Mouse (Mus musculus) frontal cortex, postnatal 25 days (tissue): Measurements from ENCODE around the gene Bcas1.

ENCODE experiments used
- DNase-seq, 2 experiments: peaks; one replicate each; pipeline ENCODE4 v3.0.0; 2022; ENCODE audit warnings: low spot score in 2 of 2

The Bcas1 gene

GRCm38 (mm10) chr2:170347131-170347765 is 80.4 kb downstream of the Bcas1 start:
- DNase-seq = peak; percentile 48 to 54

GRCm38 (mm10) chr2:170345410-170345793 is 82.2 kb downstream of the Bcas1 start:
- DNase-seq = no peak

DNA sequence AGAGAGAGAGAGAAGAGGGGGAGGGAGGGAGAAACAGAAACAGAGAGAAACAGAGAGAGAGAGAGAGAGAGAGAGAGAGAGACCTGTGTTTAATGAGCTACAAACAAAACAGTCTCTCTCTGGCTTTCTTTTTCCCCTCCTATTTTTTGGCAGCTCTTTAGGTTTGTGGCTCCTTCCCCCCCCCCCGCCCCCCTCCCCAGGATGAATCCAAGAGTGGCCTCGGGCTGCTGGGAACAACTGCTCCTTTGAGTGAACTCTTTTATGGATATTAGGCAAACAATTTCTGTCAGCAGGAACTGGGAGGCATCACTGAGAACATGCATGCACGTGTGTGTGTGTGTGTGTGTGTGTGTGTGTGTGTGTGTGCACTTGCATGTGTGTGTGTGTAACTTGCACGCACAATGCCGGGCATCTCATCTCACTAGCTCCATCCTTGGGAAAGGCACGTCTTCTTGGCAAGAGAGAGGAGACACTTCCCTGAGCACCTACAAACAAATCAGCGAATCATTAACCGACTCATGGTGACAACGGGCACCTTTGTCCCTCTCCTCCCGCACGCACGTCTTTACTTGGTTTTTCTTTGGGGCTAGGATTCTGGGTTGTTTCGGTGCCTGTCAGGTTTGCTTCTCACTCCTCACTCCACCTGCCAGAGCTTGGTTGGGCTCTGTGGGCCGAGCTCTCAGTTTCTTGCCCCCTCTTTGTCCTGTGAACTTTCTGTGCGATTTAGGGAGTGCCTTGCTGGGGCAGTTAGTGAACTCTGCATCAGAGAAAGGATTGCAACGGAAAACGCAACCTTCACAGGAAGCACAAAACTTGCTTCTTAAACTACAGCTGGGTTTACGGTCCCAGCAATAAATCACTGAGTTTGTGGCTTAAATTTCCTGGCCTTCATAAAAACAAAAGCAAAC is 82.9 kb downstream of the Bcas1 start:
- DNase-seq = no peak

GRCm38 (mm10) chr2:170343819-170344317 is 83.8 kb downstream of the Bcas1 start:
- DNase-seq = no peak

DNA sequence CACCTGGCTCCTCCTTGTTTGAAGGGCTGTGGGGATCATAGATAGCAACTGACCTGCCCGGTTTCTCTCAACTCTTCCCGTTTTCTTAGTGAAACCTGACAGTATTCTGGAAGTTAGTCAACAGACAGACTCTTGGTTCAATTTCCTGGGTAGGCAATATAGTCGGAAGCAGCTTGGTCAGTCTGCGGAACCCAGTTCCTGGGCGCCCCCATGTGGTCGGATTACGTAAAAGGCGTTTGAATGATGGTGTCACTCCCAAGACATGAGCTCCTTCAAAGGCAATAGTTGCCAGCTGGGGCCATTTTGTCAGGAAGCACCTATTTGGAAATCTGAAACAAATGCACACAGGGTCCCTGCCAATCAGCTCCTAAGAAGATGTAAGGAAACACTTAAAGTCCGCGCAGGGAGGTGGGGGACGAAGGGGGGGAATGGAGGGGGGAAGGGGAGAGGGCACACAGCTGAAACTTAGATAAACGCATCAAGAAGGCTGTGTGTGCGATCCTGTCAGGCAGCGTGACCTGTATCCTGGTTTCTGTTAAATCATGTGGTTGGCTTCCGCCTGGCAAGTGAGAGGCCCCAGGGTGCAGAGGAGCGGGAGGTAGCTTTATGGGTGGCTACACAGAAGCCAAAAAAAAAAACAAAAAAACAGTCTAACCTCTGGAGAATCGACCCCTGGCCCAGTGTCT is 84.4 kb downstream of the Bcas1 start:
- no peak for DNase-seq

- no peak for DNase-seq
Observed at GRCm38 (mm10) chr2:170342312-170342830, 85.3 kb downstream of the Bcas1 start.

DNA sequence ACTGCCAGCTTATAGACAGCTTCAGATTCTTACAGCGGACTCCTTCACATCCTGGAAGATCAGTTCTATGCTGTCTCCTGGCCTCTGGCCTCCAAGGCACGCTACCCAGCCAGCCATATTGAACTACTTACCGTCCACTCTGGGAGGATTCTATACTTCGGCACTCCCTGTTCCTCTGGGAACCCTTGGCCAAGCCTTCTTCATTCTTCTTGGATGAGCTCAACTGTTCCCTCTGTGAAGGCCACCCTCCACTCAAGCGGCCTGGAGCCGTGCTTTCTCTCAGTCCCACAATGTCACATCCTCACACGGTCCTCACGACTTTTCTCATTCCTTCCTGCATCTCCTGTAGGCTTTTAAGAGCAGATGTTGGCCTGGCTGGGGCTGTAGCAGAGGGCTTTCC is 86.5 kb downstream of the Bcas1 start:
- DNase-seq = no peak

- no peak for DNase-seq
Observed at GRCm38 (mm10) chr2:170336266-170336760, 91.3 kb downstream of the Bcas1 start.

- DNase-seq = no peak
Observed at GRCm38 (mm10) chr2:170335168-170335567, 92.5 kb downstream of the Bcas1 start.

GRCm38 (mm10) chr2:170331870-170332269 is 95.8 kb downstream of the Bcas1 start:
- no peak for DNase-seq

DNA sequence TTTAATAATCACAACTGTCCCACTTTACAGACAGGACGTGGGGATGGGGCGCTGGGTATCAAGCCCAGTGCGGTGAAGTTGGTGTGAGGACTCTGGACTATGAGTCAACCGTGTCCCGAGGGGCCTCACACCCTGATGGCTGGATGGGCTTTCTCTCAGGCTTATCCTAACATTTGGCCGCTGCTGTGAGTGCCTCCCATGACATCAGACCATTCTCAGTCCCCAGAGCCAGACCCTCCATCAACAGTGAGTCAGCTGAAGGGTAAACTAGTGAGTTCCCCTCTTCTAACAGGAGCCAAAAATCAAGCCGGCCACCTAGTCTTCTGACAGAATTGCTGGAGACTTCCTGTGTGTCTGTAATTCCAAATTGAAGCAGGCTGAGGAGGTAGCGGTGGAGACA is 97.2 kb downstream of the Bcas1 start:
- no peak for DNase-seq

GRCm38 (mm10) chr2:170329921-170330320 is 97.7 kb downstream of the Bcas1 start:
- DNase-seq = no peak

DNA sequence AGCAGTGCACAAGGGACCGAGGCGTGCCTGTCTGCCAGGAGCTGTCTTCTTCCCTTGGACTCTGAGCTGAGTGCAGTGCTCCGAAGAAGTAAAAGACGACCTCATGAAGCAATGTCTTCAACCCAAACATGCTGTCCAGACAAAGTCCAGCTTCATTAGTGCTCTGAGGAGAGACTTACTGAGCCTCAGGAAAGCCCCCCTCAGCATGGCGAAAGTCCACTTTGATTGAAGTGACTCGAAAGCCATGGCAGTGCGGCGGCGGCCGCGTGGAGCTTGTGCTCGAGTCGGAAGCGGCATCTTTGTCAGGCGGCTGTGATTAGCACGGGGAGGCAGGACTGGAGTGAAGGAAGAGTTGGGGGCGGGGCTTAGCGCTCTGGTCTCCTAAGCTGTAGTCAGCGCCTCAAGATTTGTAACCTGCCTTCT is 103.7 kb downstream of the Bcas1 start:
- no peak for DNase-seq

DNA sequence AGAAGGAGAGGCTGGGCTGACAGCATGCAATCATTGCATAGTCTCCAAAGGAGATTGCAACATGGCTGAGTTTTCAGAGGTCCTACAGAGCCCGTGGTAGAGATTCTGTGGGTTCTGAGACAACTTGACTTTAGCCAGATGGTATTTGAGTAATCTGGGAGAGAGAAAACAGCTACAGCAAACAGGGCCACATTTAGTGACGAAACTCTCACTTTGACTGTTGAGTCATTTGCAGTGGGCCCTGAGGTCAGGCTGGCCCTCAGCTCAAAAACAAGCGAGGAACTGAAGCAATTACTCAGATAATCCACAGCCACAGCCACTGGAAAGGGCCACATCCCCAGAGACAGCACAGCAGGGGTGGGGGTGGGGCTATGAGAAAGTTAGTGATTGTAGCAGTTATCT is 105.6 kb downstream of the Bcas1 start:
- no peak for DNase-seq

DNA sequence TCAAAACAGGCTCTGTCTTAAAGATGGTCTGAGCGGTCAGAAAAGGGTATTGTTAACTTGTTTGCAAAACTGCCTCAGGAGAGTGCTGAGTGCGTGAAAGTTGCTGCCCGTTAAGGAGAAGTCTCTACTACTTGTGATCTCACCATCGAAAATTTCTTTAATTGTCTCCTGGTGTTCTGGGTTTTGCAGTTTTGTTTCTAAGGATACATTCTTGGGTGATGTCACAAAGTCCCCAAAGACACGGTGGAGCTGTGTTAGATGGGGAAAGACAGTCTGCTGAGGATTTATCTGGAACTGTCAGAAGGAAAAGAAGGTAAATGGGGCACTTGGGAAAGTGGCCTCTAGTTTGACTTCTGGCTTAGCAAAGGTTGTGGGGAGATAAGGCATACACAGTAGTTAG is 106.1 kb downstream of the Bcas1 start:
- no peak for DNase-seq

DNA sequence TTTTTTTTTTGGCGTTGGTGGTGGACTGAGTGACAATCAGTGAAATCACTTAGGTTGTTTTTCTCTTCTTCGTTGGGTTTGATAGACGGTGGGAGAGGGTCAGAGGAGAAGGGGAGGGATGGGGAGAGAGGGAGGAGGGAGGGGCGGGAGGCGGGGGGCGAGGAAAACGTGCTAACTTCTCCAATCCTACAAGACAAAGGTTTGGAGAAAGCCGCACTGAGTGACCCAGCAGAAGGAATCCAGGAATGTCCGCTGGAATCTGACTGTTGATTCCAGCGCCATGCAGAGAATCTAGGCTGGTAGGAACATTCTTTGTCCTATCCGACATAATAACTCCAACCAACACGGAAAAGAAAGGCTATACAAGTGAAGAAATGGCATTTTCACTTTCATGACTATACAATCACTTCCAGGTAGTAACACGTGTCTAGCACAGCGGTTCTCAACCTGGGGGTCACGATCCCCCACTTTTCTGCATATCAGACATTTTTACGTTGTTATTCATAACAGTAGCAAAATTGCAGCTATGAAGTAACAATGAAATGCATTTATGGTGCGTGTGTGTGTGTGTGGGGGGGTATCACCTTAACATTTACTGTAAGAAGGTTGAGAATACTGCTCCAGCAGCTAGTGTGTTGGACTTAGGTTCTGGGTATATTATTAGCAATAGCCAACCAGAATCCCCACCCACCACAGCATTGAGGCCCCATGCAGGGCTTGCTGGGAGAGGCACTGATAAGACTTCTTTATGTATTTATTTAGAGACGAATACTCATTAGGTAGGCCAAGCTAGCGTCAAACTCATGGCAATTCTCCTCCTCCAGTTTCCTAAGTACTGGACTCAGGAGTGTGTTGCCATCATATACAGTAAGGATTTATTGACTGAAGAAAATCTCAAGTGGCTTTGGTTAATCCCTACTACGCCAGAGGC is 107.8 kb downstream of the Bcas1 start:
- DNase-seq = no peak

GRCm38 (mm10) chr2:170318713-170319532 is 108.7 kb downstream of the Bcas1 start:
- peak; percentile 56 to 73 for DNase-seq

DNA sequence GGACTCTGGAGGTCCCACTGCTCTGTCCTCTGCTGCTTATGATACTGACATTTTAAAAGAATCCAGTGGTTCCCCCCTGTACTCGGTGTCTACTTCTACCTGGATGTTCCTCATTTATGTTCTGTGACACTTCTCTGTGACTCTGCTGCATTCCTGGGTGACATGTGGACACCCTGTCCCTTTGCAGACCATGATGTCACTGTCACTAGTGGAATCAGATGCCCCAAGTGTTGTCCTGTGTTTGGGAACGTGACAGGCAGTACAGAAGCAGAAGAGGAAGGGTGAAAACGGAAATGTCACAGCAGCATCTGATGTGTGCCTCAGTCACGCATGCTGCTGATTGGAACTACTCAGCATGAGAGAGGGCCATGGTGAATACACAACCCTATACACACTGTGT is 110.9 kb downstream of the Bcas1 start:
- no peak for DNase-seq

DNA sequence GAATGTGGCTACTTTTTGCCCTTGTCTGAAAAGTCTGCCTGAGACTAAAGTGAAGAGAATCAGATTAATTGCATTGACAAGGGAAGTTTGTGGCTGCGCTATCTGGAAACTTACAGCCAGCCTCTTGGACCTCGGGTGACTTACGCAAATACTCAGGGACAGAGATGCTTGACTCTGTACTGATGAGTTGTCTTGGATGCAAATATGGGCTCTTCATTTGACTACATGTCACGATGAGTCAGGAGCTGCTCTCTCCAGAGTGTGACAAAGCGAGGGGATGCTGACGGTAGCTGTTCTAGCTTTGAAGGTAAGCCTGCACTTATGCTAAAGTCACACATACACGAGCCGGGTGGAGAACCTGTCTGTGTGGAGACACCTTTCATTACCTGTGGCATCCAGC is 111.3 kb downstream of the Bcas1 start:
- no peak for DNase-seq

- no peak for DNase-seq
Observed at GRCm38 (mm10) chr2:170310988-170311359, 116.7 kb downstream of the Bcas1 start.
